11 mouse cellular contexts compared by ENCODE assay signal in the genomic region with DNA sequence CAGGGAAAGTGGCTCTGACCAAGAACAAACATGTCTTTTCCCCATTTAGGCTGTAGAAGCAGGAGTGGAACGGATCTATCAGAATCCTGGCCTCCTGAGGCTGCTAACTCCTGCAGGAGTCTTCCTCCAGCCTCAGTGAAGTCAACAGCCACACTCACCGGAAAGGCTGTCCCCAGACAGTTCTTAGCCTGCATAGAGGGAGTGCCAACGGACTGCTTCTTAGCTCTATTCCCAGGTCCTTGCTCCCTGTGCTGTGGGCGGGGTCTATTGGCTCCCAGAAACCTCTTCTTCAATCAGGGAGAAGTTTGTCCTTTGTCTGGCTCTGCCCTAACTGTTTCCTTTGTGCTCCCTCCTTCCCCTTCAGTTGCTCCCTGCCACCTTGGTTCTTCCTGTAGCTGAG.
DNase-seq lines count a peak whose midpoint lies in the region; ATAC-seq lines count a peak whose summit lies in the region.
"Had no signal": no experiment of that assay in that cellular context is flagged by ENCODE, and none has a peak within 500 bp of the region (broad histone marks: within the 10 kb centered on the region; RNA-seq: fewer than 3 reads in every experiment).

No protein-coding gene starts in this region.

- no peaks in the 10 kb centered on the region for H3K9me3 ChIP-seq in heart, embryonic 13.5 days
- no peaks in the 10 kb centered on the region for H3K9me3 ChIP-seq in midbrain, embryonic 11.5 days (ENCODE audit: control insufficient read depth, low read length)
- no peaks in the 10 kb centered on the region for H3K9me3 ChIP-seq in midbrain, embryonic 15.5 days

- H3K27me3 ChIP-seq in heart, embryonic 13.5 days (replicated peaks), result peaks cover 11% of the 10 kb centered on the region; the same call in 1 of the 2 replicates
- peaks cover 10% of the 10 kb centered on the region for H3K27me3 ChIP-seq in midbrain, embryonic 11.5 days (ENCODE audit: control insufficient read depth, insufficient read depth, low read length)
- peaks cover 21% of the 10 kb centered on the region for H3K27me3 ChIP-seq in midbrain, embryonic 15.5 days (replicated peaks)
- H3K27me3 ChIP-seq: CH12.LX had no signal

- no peak for ATAC-seq in heart, embryonic 13.5 days (ENCODE audit: extremely low read depth, insufficient number of reproducible peaks, low FRiP score, low TSS enrichment)
- no peak for ATAC-seq in midbrain, embryonic 11.5 days (ENCODE audit: low FRiP score)
- ATAC-seq in midbrain, embryonic 15.5 days (replicated peaks), result no peak

- no peak overlapping the region for H3K4me3 ChIP-seq in heart, embryonic 13.5 days
- no peak overlapping the region for H3K4me3 ChIP-seq in midbrain, embryonic 11.5 days (ENCODE audit: low read depth, low read length)
- no peak overlapping the region for H3K4me3 ChIP-seq in midbrain, embryonic 15.5 days

- peak overlapping the region; percentile 65 for H3K27ac ChIP-seq in heart, embryonic 13.5 days (replicated peaks)
- H3K27ac ChIP-seq in midbrain, embryonic 11.5 days (ENCODE audit: low read depth, low read length), result no peak overlapping the region; the same call in 1 of the 2 replicates
- H3K27ac ChIP-seq in midbrain, embryonic 15.5 days, result no peak overlapping the region
- H3K27ac ChIP-seq: liver, embryonic 14.5 days had no signal

- H3K9ac ChIP-seq in heart, embryonic 13.5 days, result peak overlapping the region; percentile 66
- 0 out of 2 replicates have a peak overlapping the region, but pooled peaks have one; percentile 30 for H3K9ac ChIP-seq in midbrain, embryonic 11.5 days (ENCODE audit: low read length)
- no peak overlapping the region for H3K9ac ChIP-seq in midbrain, embryonic 15.5 days
- H3K9ac ChIP-seq: liver, embryonic 14.5 days had no signal

- H3K36me3 ChIP-seq in heart, embryonic 13.5 days, result no peaks in the 10 kb centered on the region
- no peaks in the 10 kb centered on the region for H3K36me3 ChIP-seq in midbrain, embryonic 11.5 days (ENCODE audit: control insufficient read depth, insufficient read depth, low read length)
- no peaks in the 10 kb centered on the region for H3K36me3 ChIP-seq in midbrain, embryonic 15.5 days (replicated peaks)

- H3K4me1 ChIP-seq in heart, embryonic 13.5 days, result peaks cover 33% of the 10 kb centered on the region
- peaks cover 28% of the 10 kb centered on the region for H3K4me1 ChIP-seq in midbrain, embryonic 11.5 days (ENCODE audit: control insufficient read depth, insufficient read depth, low read length)
- H3K4me1 ChIP-seq in midbrain, embryonic 15.5 days, result peaks cover 26% of the 10 kb centered on the region

- H3K4me2 ChIP-seq in heart, embryonic 13.5 days, result peak overlapping the region; percentile 42
- H3K4me2 ChIP-seq in midbrain, embryonic 11.5 days, result no peak overlapping the region; the same call in 1 of the 2 replicates
- H3K4me2 ChIP-seq in midbrain, embryonic 15.5 days, result no peak overlapping the region

- WGBS in heart, embryonic 13.5 days, result 9% methylated on average over 4 of the region's 4 CpGs
- under 1% methylated on average over 4 of the region's 4 CpGs for WGBS in midbrain, embryonic 11.5 days
- 8% methylated on average over 4 of the region's 4 CpGs for WGBS in midbrain, embryonic 15.5 days

- DNase-seq in heart, adult 8-10 months (ENCODE audit: low spot score), result no peak
- no peak for DNase-seq in midbrain, embryonic 11.5 days (ENCODE audit: low spot score, missing footprints)
- DNase-seq in embryo, embryonic 10 days (ENCODE audit: low spot score), result peak; percentile 68
- peak; percentile 67 for DNase-seq in retina, postnatal 1 day
- DNase-seq in layer of hippocampus, adult 9-10 months (ENCODE audit: low spot score), result no peak
- DNase-seq: cerebellum, adult 2 months; kidney, adult 11 months had no signal

Comparison
In these comparisons a context has a peak if more than half of its experiments do, and no peak if none do; other contexts are left out.
1. DNase-seq: peak in embryo, embryonic 10 days (single experiment) and retina, postnatal 1 day (single experiment); none in heart, adult 8-10 months (single experiment), midbrain, embryonic 11.5 days (single experiment) and layer of hippocampus, adult 9-10 months (single experiment).